Mouse (Mus musculus): ENCODE measurements at regions not wholly inside any gene's neighbourhood (a gene's known extent, or its start where the extent isn't known, plus 50 kb on each side); places are given as distances from the start of the nearest gene placed in this dataset.
A peak's percentile ranks its signal among the peaks of the same experiment; 100 is the strongest.
"Not testable (repeated sequence)": the region's sequence is repeated elsewhere in the genome, so short reads cannot be mapped to it uniquely, and the experiment has no call there.

DNA sequence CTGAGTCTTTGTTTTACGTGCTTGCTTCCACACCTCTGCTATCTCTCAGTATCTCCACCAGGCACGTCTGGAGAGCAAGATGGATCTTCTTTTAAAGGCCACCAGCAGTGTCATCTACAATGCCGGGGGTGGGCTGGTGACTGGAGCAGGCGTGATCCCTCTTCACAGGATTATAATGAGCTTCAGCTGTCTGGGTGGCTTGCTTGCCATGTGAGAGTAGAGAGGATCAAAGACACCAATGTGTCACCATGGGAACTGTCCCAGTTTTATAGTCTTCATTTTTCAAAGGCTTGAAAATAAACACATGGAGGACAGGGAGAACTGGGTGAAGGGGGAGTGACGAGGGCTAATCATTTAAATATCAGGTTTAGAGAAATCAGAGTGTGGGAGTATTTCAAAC, 131.6 kb upstream of the Klf4 start:
- no peak for DNase-seq

- DNase-seq: no peak
Measured at GRCm38 (mm10) chr4:55662041-55662440, 129.8 kb upstream of the Klf4 start.

- DNase-seq: no peak
Measured at GRCm38 (mm10) chr4:55658904-55659303, 126.6 kb upstream of the Klf4 start.

GRCm38 (mm10) chr4:55655329-55655728, 123.1 kb upstream of the Klf4 start:
- no peak for DNase-seq

- DNase-seq: no peak
Measured at GRCm38 (mm10) chr4:55652628-55653027, 120.4 kb upstream of the Klf4 start.

GRCm38 (mm10) chr4:55651811-55652410, 119.6 kb upstream of the Klf4 start:
- peak; percentile 12 to 24 for DNase-seq

DNA sequence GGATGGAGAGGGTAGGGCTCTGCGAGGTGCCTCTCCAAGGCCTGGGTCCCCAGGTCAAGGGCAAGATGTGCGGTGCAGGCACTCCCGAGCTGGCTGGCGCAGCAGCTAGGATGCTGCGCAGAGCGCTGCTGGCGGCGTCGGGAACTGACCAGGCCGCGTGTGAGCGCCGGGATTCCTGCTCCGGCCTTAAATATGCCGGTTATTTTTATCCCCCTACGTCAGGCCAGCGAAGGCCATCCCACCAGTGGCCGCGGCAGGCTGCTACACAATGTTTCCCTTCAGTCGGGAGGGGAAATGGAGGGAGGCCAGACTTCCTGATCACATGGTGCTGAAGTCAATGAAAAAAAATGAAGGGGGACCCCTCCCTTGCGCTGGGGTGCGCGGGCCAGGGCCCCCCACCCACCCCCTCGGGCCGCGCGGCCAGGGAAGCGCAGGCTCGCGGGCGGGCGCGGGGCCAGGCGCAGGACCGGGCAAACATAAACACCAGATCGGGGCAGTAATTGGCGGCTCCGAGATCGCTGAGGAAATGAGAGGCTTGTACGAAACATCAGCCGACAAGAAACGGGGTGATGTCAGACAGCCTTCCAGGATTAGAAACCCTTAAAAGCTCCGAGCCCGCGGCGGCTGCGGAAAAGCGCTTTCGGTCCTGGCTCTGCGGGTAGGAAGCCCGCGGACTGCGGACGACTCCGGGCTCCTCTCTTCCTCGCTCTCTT, 118.9 kb upstream of the Klf4 start:
- DNase-seq: peak; percentile 84 to 86

GRCm38 (mm10) chr4:55650186-55650585, 117.9 kb upstream of the Klf4 start:
- peak in 1 of 2 experiments; percentile 11 for DNase-seq

DNA sequence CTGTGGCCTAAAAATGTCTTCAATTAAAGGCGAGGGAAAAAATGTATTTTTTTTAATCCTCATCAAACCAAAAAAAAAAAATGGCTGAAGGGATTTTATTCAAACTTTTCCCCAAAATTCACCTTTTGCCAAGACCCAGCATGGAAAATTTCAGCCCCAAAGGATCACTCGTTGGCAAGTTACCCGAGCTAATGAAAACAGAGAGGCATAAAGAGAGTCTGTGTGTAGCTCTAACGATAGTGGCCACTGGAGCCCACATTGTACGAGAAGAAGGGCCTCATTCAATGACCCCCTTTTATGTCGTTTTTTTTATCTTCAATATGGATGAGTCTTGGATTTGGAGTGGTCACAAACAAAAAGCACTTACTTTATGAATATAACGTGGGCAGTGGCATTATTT, 116.1 kb upstream of the Klf4 start:
- DNase-seq: no peak

DNA sequence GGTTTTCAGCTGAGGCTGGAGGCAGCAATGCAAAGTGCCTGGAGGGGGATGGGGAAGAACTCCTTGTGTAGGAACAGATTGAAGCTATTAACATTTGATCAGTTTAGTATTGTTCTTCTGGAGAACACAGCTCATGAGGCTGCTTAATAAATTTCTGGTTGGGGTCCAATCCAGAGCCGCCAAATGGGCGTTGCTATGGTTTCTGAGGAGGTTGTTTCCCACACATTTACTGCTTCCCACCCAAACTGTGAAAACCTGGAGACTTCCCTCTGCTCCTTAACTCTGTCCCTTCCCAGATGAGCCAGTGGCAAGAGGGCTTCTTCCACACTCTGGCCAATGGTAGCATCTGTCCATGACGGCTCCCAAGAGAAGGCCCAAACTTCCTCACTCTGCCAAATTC, 113.2 kb upstream of the Klf4 start:
- DNase-seq: no peak

- no peak for DNase-seq
Measured at GRCm38 (mm10) chr4:55644895-55645294, 112.6 kb upstream of the Klf4 start.

DNA sequence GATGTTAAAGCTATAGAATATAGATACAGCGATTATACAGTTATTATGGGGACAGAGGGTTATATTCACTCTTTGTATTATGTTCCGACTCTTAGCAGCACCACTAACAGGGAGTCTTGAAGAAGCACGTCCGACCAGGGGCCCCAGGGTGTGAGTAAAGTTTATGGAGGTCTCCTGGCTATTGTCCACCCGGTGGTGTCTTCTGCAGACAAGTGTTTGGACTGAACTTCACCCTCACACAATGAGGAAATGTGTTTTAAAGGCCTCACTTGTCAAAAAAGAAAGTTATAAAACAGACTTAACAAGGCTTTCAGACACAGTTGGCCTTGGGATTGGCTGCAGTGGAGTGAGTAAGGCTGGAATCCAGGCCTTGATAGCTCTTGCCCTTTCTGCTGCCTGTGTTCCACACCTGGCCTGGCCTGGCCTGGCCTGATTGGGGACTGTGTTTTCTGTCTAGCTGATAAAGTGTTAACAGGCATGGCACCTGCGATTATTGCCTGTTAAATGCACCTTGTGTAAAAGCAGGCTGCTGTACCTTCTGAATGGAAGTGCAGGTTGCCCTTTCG, 102.8 kb upstream of the Klf4 start:
- DNase-seq: no peak

- no peak for DNase-seq
Measured at GRCm38 (mm10) chr4:55631157-55631556, 98.9 kb upstream of the Klf4 start.

DNA sequence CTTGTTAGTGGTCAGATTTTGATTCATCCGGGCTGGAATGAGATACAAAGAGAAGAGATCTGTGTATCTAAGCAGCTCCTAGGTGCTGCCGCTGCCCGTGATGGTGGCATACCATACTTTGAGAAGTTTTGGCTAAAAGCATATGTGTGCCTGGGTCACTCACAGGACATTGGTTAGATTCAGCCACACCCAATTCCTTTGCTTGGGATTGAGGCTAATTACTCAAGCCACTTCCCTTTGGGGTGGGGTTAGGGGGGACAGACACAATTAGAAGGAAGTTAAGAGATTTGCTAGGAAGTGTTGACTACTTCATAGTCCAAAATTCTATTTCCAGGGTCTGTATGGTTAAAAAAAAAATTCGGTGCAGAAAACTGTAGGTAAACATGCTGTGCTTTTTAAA, 97.9 kb upstream of the Klf4 start:
- not testable (repeated sequence) for DNase-seq

- DNase-seq: no peak
Measured at GRCm38 (mm10) chr4:55624779-55625178, 92.5 kb upstream of the Klf4 start.

- no peak for DNase-seq
Measured at GRCm38 (mm10) chr4:55623151-55623760, 91.0 kb upstream of the Klf4 start.

GRCm38 (mm10) chr4:55622651-55623050, 90.4 kb upstream of the Klf4 start:
- peak in 1 of 2 experiments; percentile 7 for DNase-seq

GRCm38 (mm10) chr4:55619891-55620290, 87.6 kb upstream of the Klf4 start:
- DNase-seq: no peak

GRCm38 (mm10) chr4:55615808-55616207, 83.5 kb upstream of the Klf4 start:
- no peak for DNase-seq

DNA sequence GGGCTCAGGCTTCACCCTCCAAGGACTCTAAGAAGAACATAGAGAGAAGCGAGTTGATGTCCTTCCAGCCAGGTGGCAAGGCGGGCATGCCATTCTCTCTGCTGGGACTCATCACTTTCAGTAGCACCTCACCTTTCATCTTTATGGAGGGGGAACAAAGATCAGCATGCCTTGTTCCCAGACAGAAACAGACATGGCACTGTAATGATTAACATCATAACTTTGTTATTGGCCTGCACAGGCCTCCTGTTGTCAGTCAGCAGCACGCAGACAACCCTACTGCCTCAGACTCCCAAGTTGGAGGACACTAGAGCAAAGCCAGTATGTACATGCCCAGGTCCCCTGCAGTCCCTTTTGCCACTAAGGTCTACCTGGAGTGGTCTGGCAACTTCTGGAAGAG, 81.3 kb upstream of the Klf4 start:
- DNase-seq: no peak

DNA sequence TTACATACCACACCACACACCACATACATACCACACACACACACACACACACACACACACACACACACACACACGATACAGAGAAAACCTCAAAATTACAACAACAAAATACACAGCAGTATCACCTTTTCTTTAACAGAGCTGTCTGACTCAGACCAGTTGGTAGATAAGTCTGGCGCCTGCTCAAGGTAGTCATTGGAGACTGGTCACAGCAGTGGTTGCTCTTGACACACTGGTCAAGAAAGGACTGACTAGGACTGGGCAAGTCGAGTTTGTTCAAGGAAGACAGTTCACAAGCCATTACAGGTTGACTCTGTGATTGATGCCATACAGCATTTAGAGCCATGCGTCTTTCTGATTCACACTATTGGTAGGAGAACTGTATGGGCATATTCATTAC, 78.7 kb upstream of the Klf4 start:
- DNase-seq: no peak

GRCm38 (mm10) chr4:55609214-55609613, 76.9 kb upstream of the Klf4 start:
- no peak for DNase-seq

DNA sequence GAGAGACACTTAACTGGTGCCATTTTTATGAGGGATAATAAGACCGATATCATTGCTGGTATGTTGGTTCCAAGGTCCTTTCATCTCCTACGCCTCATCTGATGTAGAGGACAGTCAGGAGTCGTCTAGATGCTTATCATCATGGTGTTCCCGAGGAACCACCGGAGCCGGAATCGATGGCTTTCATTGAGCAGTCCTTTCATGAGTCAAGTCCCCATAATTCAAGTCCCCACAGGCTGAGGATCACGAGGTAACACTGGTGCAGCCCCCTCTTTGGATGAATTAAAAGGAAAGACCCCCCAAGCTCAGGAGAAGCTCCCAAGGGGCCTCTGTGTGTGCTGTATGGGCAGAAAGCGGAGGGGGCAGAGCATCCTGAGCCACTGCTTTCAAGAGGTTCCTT, 73.3 kb upstream of the Klf4 start:
- no peak for DNase-seq

DNA sequence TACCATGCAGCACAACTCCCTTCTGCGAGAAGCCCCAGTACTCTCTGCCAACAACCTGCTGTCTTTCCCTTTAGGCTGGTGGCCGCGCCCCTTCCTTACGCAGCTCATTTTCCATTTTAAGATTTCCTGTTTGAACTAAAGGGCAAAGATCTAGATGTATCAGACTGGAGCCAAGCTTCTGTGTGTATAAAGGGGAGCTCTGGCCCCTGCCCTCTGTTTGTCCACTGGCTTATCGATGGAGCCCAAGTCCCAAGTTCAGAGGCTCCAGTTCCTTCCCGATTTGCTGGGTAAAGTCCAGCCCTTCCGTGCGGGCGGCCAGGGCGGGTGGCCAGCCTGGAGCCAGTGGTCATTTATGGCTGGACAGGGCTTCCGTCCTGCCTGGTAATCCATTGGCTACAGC, 72.6 kb upstream of the Klf4 start:
- peak; percentile 3 to 11 for DNase-seq
